Mouse (Mus musculus): ENCODE measurements around the gene Lgals9. TPM values are rescaled to one million over a fixed set of nuclear protein-coding genes. Genes with fewer than 3 reads are reported as not detected.

Gene Lgals9
- total and polyA plus RNA-seq, 3 experiments: 160 to 287 (median 228) TPM

DNA sequence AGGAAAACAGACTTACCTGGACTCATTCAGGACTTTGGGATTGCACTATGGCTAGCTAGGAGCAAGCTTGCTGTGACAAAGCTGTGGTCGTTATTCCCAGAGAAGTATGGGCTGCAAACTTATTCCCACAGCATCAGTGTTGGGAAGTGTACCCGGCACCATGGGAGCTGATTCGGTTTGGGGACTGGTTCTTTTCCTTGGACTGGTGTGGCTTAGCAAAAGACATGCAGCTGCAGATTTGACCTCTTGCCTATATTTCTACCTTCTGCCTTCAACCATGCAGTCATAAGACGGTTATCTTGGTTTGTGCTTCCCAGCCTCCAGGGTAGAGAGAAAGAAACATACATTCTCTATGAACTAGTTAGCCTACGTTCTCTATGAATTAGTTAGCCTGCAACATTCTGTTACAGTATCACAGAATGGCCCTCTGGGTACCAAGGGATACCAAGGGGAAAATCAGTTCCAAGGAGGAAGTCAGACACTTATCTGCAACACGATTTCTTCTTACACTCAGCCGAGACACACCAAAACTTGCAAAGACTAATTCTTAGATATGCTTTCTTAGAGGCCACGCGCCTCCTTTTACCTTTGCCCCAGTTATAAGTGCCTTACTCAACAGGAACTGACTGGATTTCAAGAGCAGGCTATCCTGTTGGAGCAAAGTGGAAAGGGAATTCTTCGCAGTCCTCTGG, 1.7 kb upstream of the Lgals9 start:
- Histone ChIP-seq H3K27me3 (ENCODE audit: control insufficient read depth in 1 of 2, insufficient read depth in 2 of 2, low read length in 2 of 2) (no peaks in the 10 kb centered on the region), H3K36me3 (ENCODE audit: control insufficient read depth in 1 of 2, insufficient read depth in 2 of 2, low read length in 2 of 2) (peaks cover 0 to 29% of the 10 kb centered on the region in 2 experiments; a peak in 2 of 4 replicates), H3K79me2 (ENCODE audit: control insufficient read depth, insufficient read depth, low read length, poor library complexity) (peaks cover 29% of the 10 kb centered on the region), H3K4me3 (ENCODE audit: control insufficient read depth in 1 of 2, insufficient read depth in 1 of 2, low read depth in 2 of 2, low read length in 2 of 2) (no peak overlapping the region), H3K9me3 (replicated peaks; ENCODE audit: insufficient read depth, low read length) (no peaks in the 10 kb centered on the region), H3K4me1 (ENCODE audit: control insufficient read depth in 1 of 2, insufficient read depth in 2 of 2, low read length in 2 of 2) (peaks cover 21 to 54% of the 10 kb centered on the region in 2 experiments), H3K27ac (ENCODE audit: control insufficient read depth, low read depth, low read length) (no peak overlapping the region), H3K9ac (ENCODE audit: control insufficient read depth, low read depth, low read length, poor library complexity, severe bottlenecking) (no peak overlapping the region)
- DNase-seq (ENCODE audit: low read depth, low spot score): peak; percentile 67
- peak; percentile 37 to 52; a peak in 2 of 4 replicates for TF ChIP-seq EP300 (IDR thresholded peaks at IDR 0.05; ENCODE audit: low read depth in 1 of 2, low read length in 2 of 2)
- peak; percentile 74 for TF ChIP-seq ETS1 (IDR thresholded peaks at IDR 0.05; ENCODE audit: low read depth, low read length)
- no peak for TF ChIP-seq ELF1 (IDR thresholded peaks at IDR 0.05; ENCODE audit: low read depth, low read length)
- no peak for TF ChIP-seq MAZ (IDR thresholded peaks at IDR 0.05; ENCODE audit: low read depth, low read length)
- peak; percentile 33; the same call in 1 of the 2 replicates for TF ChIP-seq TCF12 (IDR thresholded peaks at IDR 0.05; ENCODE audit: low read depth, low read length)
- peak; percentile 99 for TF ChIP-seq RCOR1 (IDR thresholded peaks at IDR 0.05; ENCODE audit: low read depth, low read length)
- TF ChIP-seq BHLHE40 (IDR thresholded peaks at IDR 0.05; ENCODE audit: borderline replicate concordance, low read depth, low read length): peak; percentile 68
- TF ChIP-seq SIN3A (IDR thresholded peaks at IDR 0.05; ENCODE audit: low read length): peak; percentile 56
- TF ChIP-seq UBTF (IDR thresholded peaks at IDR 0.05; ENCODE audit: borderline replicate concordance, insufficient read depth, low read depth, low read length): no peak
- TF ChIP-seq KAT2A (conservative IDR thresholded peaks at IDR 0.05; ENCODE audit: low read depth, low read length): no peak
- TF ChIP-seq RAD21 (IDR thresholded peaks at IDR 0.05; ENCODE audit: low read depth, low read length): no peak
- TF ChIP-seq MXI1 (IDR thresholded peaks at IDR 0.05; ENCODE audit: low read depth, low read length): peak; percentile 42; the same call in 1 of the 2 replicates
- peak; percentile 15; the same call in 1 of the 2 replicates for TF ChIP-seq MAX (IDR thresholded peaks at IDR 0.05; ENCODE audit: low read length)
- TF ChIP-seq MYC (IDR thresholded peaks at IDR 0.05; ENCODE audit: low read depth, low read length): peak; percentile 48; the same call in 1 of the 2 replicates
- TF ChIP-seq CHD2 (IDR thresholded peaks at IDR 0.05; ENCODE audit: low read length): no peak
- TF ChIP-seq GATA1 (IDR thresholded peaks at IDR 0.05; ENCODE audit: low read depth, low read length): peak; percentile 81

DNA sequence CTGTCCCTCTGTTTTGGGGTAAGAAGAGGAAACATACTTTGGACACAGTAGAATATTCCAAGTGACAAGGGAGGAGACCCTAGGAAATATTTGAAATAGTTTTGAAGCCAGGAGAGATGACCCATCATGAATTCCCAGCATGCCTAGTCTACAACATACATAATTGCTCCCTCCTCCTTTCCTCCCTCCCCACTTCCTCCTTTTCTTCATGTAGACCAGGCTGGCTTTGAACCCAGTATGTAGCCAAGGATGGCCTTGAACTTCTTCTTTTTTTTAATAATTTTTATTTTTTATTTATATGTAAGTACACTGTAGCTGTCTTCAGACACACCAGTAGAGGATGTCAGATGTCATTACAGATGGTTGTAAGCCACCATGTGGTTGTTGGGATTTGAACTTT, 759 bp upstream of the Lgals9 start:
- Histone ChIP-seq H3K79me2 (ENCODE audit: control insufficient read depth, insufficient read depth, low read length, poor library complexity) (peaks cover 35% of the 10 kb centered on the region), H3K9ac (ENCODE audit: control insufficient read depth, low read depth, low read length, poor library complexity, severe bottlenecking) (no peak overlapping the region), H3K27ac (ENCODE audit: control insufficient read depth, low read depth, low read length) (peak overlapping the region; percentile 27), H3K36me3 (ENCODE audit: control insufficient read depth in 1 of 2, insufficient read depth in 2 of 2, low read length in 2 of 2) (peaks cover 0 to 34% of the 10 kb centered on the region in 2 experiments; a peak in 3 of 4 replicates), H3K4me1 (ENCODE audit: control insufficient read depth in 1 of 2, insufficient read depth in 2 of 2, low read length in 2 of 2) (peaks cover 29 to 57% of the 10 kb centered on the region in 2 experiments), H3K9me3 (replicated peaks; ENCODE audit: insufficient read depth, low read length) (no peaks in the 10 kb centered on the region), H3K27me3 (ENCODE audit: control insufficient read depth in 1 of 2, insufficient read depth in 2 of 2, low read length in 2 of 2) (no peaks in the 10 kb centered on the region), H3K4me3 (ENCODE audit: control insufficient read depth in 1 of 2, insufficient read depth in 1 of 2, low read depth in 2 of 2, low read length in 2 of 2) (peak overlapping the region in 1 of 2 experiments; percentile 95; a peak in 1 of 4 replicates)
- peak; percentile 68 for TF ChIP-seq ELF1 (IDR thresholded peaks at IDR 0.05; ENCODE audit: low read depth, low read length)
- no peak for TF ChIP-seq SIN3A (IDR thresholded peaks at IDR 0.05; ENCODE audit: low read length)
- no peak for TF ChIP-seq MYB (IDR thresholded peaks at IDR 0.05; ENCODE audit: low read depth, low read length)
- no peak for TF ChIP-seq NELFE (IDR thresholded peaks at IDR 0.05; ENCODE audit: low read depth, low read length)
- TF ChIP-seq EP300 (IDR thresholded peaks at IDR 0.05; ENCODE audit: low read depth in 1 of 2, low read length in 2 of 2): 0 out of 4 replicates have a peak, but pooled peaks of 1 of the 2 experiments have one; percentile 9
- peak; percentile 40; the same call in 1 of the 2 replicates for TF ChIP-seq ZNF384 (IDR thresholded peaks at IDR 0.05; ENCODE audit: low read depth, low read length)
- no peak for TF ChIP-seq ZC3H11A (IDR thresholded peaks at IDR 0.05; ENCODE audit: low read depth, low read length)
- TF ChIP-seq GATA1 (IDR thresholded peaks at IDR 0.05; ENCODE audit: low read depth, low read length): no peak
- 0 out of 2 replicates have a peak, but pooled peaks have one; percentile 16 for TF ChIP-seq RCOR1 (IDR thresholded peaks at IDR 0.05; ENCODE audit: low read depth, low read length)
- TF ChIP-seq TBP (IDR thresholded peaks at IDR 0.05; ENCODE audit: low read depth, low read length): 0 out of 2 replicates have a peak, but pooled peaks have one; percentile 15
- peak; percentile 34; the same call in 1 of the 2 replicates for TF ChIP-seq MYC (IDR thresholded peaks at IDR 0.05; ENCODE audit: low read depth, low read length)
- TF ChIP-seq BHLHE40 (IDR thresholded peaks at IDR 0.05; ENCODE audit: borderline replicate concordance, low read depth, low read length): no peak
- TF ChIP-seq HCFC1 (IDR thresholded peaks at IDR 0.05; ENCODE audit: low read depth, low read length): 0 out of 2 replicates have a peak, but pooled peaks have one; percentile 25
- no peak for TF ChIP-seq ZKSCAN1 (IDR thresholded peaks at IDR 0.05; ENCODE audit: low read depth, low read length)
- TF ChIP-seq CHD1 (IDR thresholded peaks at IDR 0.05; ENCODE audit: low read depth, low read length): no peak
- no peak for TF ChIP-seq JUND (IDR thresholded peaks at IDR 0.05; ENCODE audit: low read depth, low read length)
- no peak for TF ChIP-seq KAT2A (conservative IDR thresholded peaks at IDR 0.05; ENCODE audit: low read depth, low read length)
- DNase-seq (ENCODE audit: low read depth, low spot score): peak; percentile 80
